Mouse (Mus musculus): ENCODE results near the gene Tas2r135. TPM values are rescaled to one million over a fixed set of nuclear protein-coding genes. Genes with fewer than 3 reads are reported as not detected.
A peak's percentile ranks its signal among the peaks of the same experiment; 100 is the strongest.

Tas2r135 gene
- total RNA-seq, 2 experiments from 2014 or later = not detected

GRCm38 (mm10) chr6:42373669-42374430 is 31.4 kb upstream of the Tas2r135 start:
- no peak for ATAC-seq (replicated peaks; ENCODE audit: poor library complexity, severe bottlenecking)

- ATAC-seq (replicated peaks; ENCODE audit: poor library complexity, severe bottlenecking) = no peak
Observed at GRCm38 (mm10) chr6:42374701-42375100, 30.5 kb upstream of the Tas2r135 start.

GRCm38 (mm10) chr6:42375131-42375530 is 30.1 kb upstream of the Tas2r135 start:
- ATAC-seq (replicated peaks; ENCODE audit: poor library complexity, severe bottlenecking) = no peak

- ATAC-seq (replicated peaks; ENCODE audit: poor library complexity, severe bottlenecking) = peak; percentile 11; the same call in 1 of the 2 replicates
Observed at GRCm38 (mm10) chr6:42376016-42376415, 29.2 kb upstream of the Tas2r135 start.

- no peak for ATAC-seq (replicated peaks; ENCODE audit: poor library complexity, severe bottlenecking)
Observed at GRCm38 (mm10) chr6:42376504-42377019, 28.7 kb upstream of the Tas2r135 start.

GRCm38 (mm10) chr6:42377280-42377679 is 28.0 kb upstream of the Tas2r135 start:
- no peak for ATAC-seq (replicated peaks; ENCODE audit: poor library complexity, severe bottlenecking)

GRCm38 (mm10) chr6:42379551-42379950 is 25.7 kb upstream of the Tas2r135 start:
- no peak for ATAC-seq (replicated peaks; ENCODE audit: poor library complexity, severe bottlenecking)

- ATAC-seq (replicated peaks; ENCODE audit: poor library complexity, severe bottlenecking) = peak; percentile 62
Observed at GRCm38 (mm10) chr6:42380416-42381144, 24.7 kb upstream of the Tas2r135 start.

GRCm38 (mm10) chr6:42381221-42381620 is 24.0 kb upstream of the Tas2r135 start:
- ATAC-seq (replicated peaks; ENCODE audit: poor library complexity, severe bottlenecking) = no peak

GRCm38 (mm10) chr6:42381916-42382381 is 23.3 kb upstream of the Tas2r135 start:
- ATAC-seq (replicated peaks; ENCODE audit: poor library complexity, severe bottlenecking) = peak; percentile 43; the same call in 1 of the 2 replicates

- no peak for ATAC-seq (replicated peaks; ENCODE audit: poor library complexity, severe bottlenecking)
Observed at GRCm38 (mm10) chr6:42383360-42383759, 21.9 kb upstream of the Tas2r135 start.

- no peak for ATAC-seq (replicated peaks; ENCODE audit: poor library complexity, severe bottlenecking)
Observed at GRCm38 (mm10) chr6:42385635-42386034, 19.6 kb upstream of the Tas2r135 start.

GRCm38 (mm10) chr6:42391796-42392330 is 13.4 kb upstream of the Tas2r135 start:
- no peak for ATAC-seq (replicated peaks; ENCODE audit: poor library complexity, severe bottlenecking)

- ATAC-seq (replicated peaks; ENCODE audit: poor library complexity, severe bottlenecking) = peak; percentile 87
Observed at GRCm38 (mm10) chr6:42395960-42396809, 9.0 kb upstream of the Tas2r135 start.

GRCm38 (mm10) chr6:42397041-42397657 is 8.1 kb upstream of the Tas2r135 start:
- peak; percentile 65 for ATAC-seq (replicated peaks; ENCODE audit: poor library complexity, severe bottlenecking)

- peak; percentile 36 for ATAC-seq (replicated peaks; ENCODE audit: poor library complexity, severe bottlenecking)
Observed at GRCm38 (mm10) chr6:42398285-42398684, 6.9 kb upstream of the Tas2r135 start.

- no peak for ATAC-seq (replicated peaks; ENCODE audit: poor library complexity, severe bottlenecking)
Observed at GRCm38 (mm10) chr6:42398998-42399397, 6.2 kb upstream of the Tas2r135 start.

GRCm38 (mm10) chr6:42399938-42400337 is 5.3 kb upstream of the Tas2r135 start, which contains the start of gene Tas2r143:
TSS of gene Tas2r143 (plus strand) at chr6:42400238.
- ATAC-seq (replicated peaks; ENCODE audit: poor library complexity, severe bottlenecking) = no peak

- peak; percentile 69 for ATAC-seq (replicated peaks; ENCODE audit: poor library complexity, severe bottlenecking)
Observed at GRCm38 (mm10) chr6:42419443-42419842, 14.2 kb downstream of the Tas2r135 start.

Measured in granulocyte monocyte progenitor cell, adult 5-6 weeks (primary cell).